Mouse (Mus musculus) lung, embryonic 16.5 days (tissue): ENCODE measurements around the gene Coq10b. TPM values are rescaled to one million over a fixed set of nuclear protein-coding genes. Genes with fewer than 3 reads are reported as not detected.

Experiments used
- ATAC-seq: fragments of 200-750 bp; cut with Nextera tagmentation; 2 replicates; pipeline ENCODE4 v1.8.0; 2017; ENCODE audit warnings: low read depth, mild to moderate bottlenecking, moderate library complexity
- H3K27ac ChIP-seq: fragments of 300-500 bp; sonication (generic); 2 replicates; pipeline ENCODE4 v1.5.1; 2014; ENCODE audit warnings: mild to moderate bottlenecking, control low read depth, low read length
- H3K27me3 ChIP-seq: fragments of 300-500 bp; sonication (generic); 2 replicates; pipeline ENCODE4 v1.6.1; 2014; ENCODE audit warnings: low read depth, low read length, mixed read lengths; ENCODE audit not compliant: control insufficient read depth, insufficient read depth
- H3K36me3 ChIP-seq: fragments of 300-500 bp; sonication (generic); 2 replicates; pipeline ENCODE4 v1.6.1; 2014; ENCODE audit warnings: low read length; ENCODE audit not compliant: control insufficient read depth, insufficient read depth
- H3K4me1 ChIP-seq: fragments of 300-500 bp; sonication (generic); replicated peaks from 2 replicates; pipeline ENCODE4 v1.6.1; 2014; ENCODE audit warnings: low read length, mixed read lengths; ENCODE audit not compliant: control insufficient read depth, insufficient read depth
- H3K4me2 ChIP-seq: fragments of 300-500 bp; sonication (generic); 2 replicates; pipeline ENCODE4 v1.6.1; 2014; ENCODE audit warnings: low read depth, low read length, control low read depth
- H3K4me3 ChIP-seq: fragments of 300-500 bp; sonication (generic); 2 replicates; pipeline ENCODE4 v1.5.1; 2014; ENCODE audit warnings: mild to moderate bottlenecking, low read length, control low read depth
- H3K9ac ChIP-seq: fragments of 300-500 bp; sonication (generic); 2 replicates; pipeline ENCODE4 v1.6.1; 2014; ENCODE audit warnings: low read length, control low read depth
- H3K9me3 ChIP-seq: fragments of 300-500 bp; sonication (generic); 2 replicates; pipeline ENCODE4 v1.6.1; 2016; ENCODE audit warnings: low read length; ENCODE audit not compliant: control insufficient read depth
- whole genome bisulfite sequencing: fragments of 180-500 bp; shearing (Covaris S2); extraction: QIAGEN DNeasy Blood & Tissue Kit; methylation state at CpG from one replicate; pipeline ENCODE4 v1.1.7; 2014; 5-methylcytosine and 5-hydroxymethylcytosine counted together
- polyA plus RNA-seq: library from polyadenylated mRNA; unstranded; fragments of >200 nt; fragmentation: Nextera tagmentation; extraction: Ambion mirVana; gene quantifications from 2 replicates; pipeline ENCODE4 v1.2.1, GENCODE M21; 2015

Gene Coq10b
- polyA plus RNA-seq, 1 experiment from 2014 or later, result 18.0 TPM

GRCm38 (mm10) chr1:55028512-55029249 is 23.9 kb upstream of the Coq10b start:
- WGBS, result 72% methylated on average over 11 of the region's 11 CpGs
- Histone ChIP-seq H3K9ac (peak overlapping the region; percentile 39), H3K27me3 (no peaks in the 10 kb centered on the region), H3K36me3 (no peaks in the 10 kb centered on the region), H3K27ac (0 out of 2 replicates have a peak overlapping the region, but pooled peaks have one; percentile 8), H3K4me2 (peak overlapping the region; percentile 34), H3K9me3 (no peaks in the 10 kb centered on the region), H3K4me3 (no peak overlapping the region), H3K4me1 (peaks cover 7% of the 10 kb centered on the region)
- no peak for ATAC-seq

GRCm38 (mm10) chr1:55029446-55029845 is 23.1 kb upstream of the Coq10b start:
- ATAC-seq, result no peak
- Histone ChIP-seq H3K4me3 (no peak overlapping the region), H3K27ac (0 out of 2 replicates have a peak overlapping the region, but pooled peaks have one; percentile 8), H3K27me3 (no peaks in the 10 kb centered on the region), H3K36me3 (no peaks in the 10 kb centered on the region), H3K4me2 (peak overlapping the region; percentile 34; the same call in 1 of the 2 replicates), H3K4me1 (peaks cover 5% of the 10 kb centered on the region), H3K9me3 (no peaks in the 10 kb centered on the region), H3K9ac (peak overlapping the region; percentile 39; the same call in 1 of the 2 replicates)
- WGBS, result 62% methylated on average over 4 of the region's 4 CpGs

- Histone ChIP-seq H3K4me1 (no peaks in the 10 kb centered on the region), H3K27me3 (no peaks in the 10 kb centered on the region)
- ATAC-seq, result no peak
These were observed 21.4 kb upstream of the Coq10b start for GRCm38 (mm10) chr1:55031026-55031779.

GRCm38 (mm10) chr1:55039944-55040343 is 12.6 kb upstream of the Coq10b start:
- H3K27ac ChIP-seq, result no peak overlapping the region
- H3K4me3 ChIP-seq, result no peak overlapping the region
- WGBS, result 84% methylated on average over 1 of the region's 1 CpGs
- no peaks in the 10 kb centered on the region for H3K36me3 ChIP-seq
- no peaks in the 10 kb centered on the region for H3K9me3 ChIP-seq
- H3K9ac ChIP-seq, result no peak overlapping the region
- H3K4me1 ChIP-seq, result no peaks in the 10 kb centered on the region
- no peak overlapping the region for H3K4me2 ChIP-seq
- no peak for ATAC-seq
- H3K27me3 ChIP-seq, result no peaks in the 10 kb centered on the region

More at GRCm38 (mm10) chr1:55031026-55031779, 21.4 kb upstream of the Coq10b start:
- Histone ChIP-seq H3K9ac (no peak overlapping the region), H3K9me3 (no peaks in the 10 kb centered on the region), H3K4me2 (no peak overlapping the region), H3K27ac (no peak overlapping the region), H3K36me3 (no peaks in the 10 kb centered on the region), H3K4me3 (no peak overlapping the region)

- H3K27ac ChIP-seq, result no peak overlapping the region
- H3K4me1 ChIP-seq, result no peaks in the 10 kb centered on the region
These were observed 10.9 kb upstream of the Coq10b start for GRCm38 (mm10) chr1:55041691-55042090.

GRCm38 (mm10) chr1:55042246-55042645 is 10.3 kb upstream of the Coq10b start:
- Histone ChIP-seq H3K4me1 (no peaks in the 10 kb centered on the region), H3K9ac (no peak overlapping the region), H3K9me3 (no peaks in the 10 kb centered on the region), H3K27ac (no peak overlapping the region), H3K27me3 (no peaks in the 10 kb centered on the region), H3K36me3 (no peaks in the 10 kb centered on the region), H3K4me2 (no peak overlapping the region), H3K4me3 (no peak overlapping the region)
- WGBS, result 53% methylated on average over 1 of the region's 1 CpGs
- ATAC-seq, result no peak

More at GRCm38 (mm10) chr1:55041691-55042090, 10.9 kb upstream of the Coq10b start:
- Histone ChIP-seq H3K9me3 (no peaks in the 10 kb centered on the region), H3K4me2 (no peak overlapping the region), H3K9ac (no peak overlapping the region), H3K27me3 (no peaks in the 10 kb centered on the region), H3K4me3 (no peak overlapping the region), H3K36me3 (no peaks in the 10 kb centered on the region)
- 80% methylated on average over 4 of the region's 4 CpGs for WGBS
- ATAC-seq, result no peak

GRCm38 (mm10) chr1:55043164-55043563 is 9.4 kb upstream of the Coq10b start:
- no peak overlapping the region for H3K4me2 ChIP-seq
- H3K36me3 ChIP-seq, result no peaks in the 10 kb centered on the region
- no peak overlapping the region for H3K9ac ChIP-seq
- no peak overlapping the region for H3K4me3 ChIP-seq
- no peak overlapping the region for H3K27ac ChIP-seq
- H3K9me3 ChIP-seq, result no peaks in the 10 kb centered on the region
- 77% methylated on average over 3 of the region's 3 CpGs for WGBS
- ATAC-seq, result no peak
- no peaks in the 10 kb centered on the region for H3K27me3 ChIP-seq
- no peaks in the 10 kb centered on the region for H3K4me1 ChIP-seq

- no peak for ATAC-seq
These were observed 3.6 kb upstream of the Coq10b start for GRCm38 (mm10) chr1:55048841-55049587.

More at GRCm38 (mm10) chr1:55048841-55049587, 3.6 kb upstream of the Coq10b start:
- no peak overlapping the region for H3K9ac ChIP-seq
- H3K27me3 ChIP-seq, result no peaks in the 10 kb centered on the region; the same call in 1 of the 2 replicates
- H3K9me3 ChIP-seq, result no peaks in the 10 kb centered on the region
- H3K4me2 ChIP-seq, result no peak overlapping the region
- WGBS, result 65% methylated on average over 4 of the region's 4 CpGs
- peaks cover 11% of the 10 kb centered on the region for H3K4me1 ChIP-seq
- H3K36me3 ChIP-seq, result no peaks in the 10 kb centered on the region
- H3K4me3 ChIP-seq, result no peak overlapping the region
- H3K27ac ChIP-seq, result no peak overlapping the region
